Comparison of ENCODE assay signal across 21 mouse cellular contexts in genomic region chr8:77328473-77328872, GRCm38 (mm10).
"Had no signal": no experiment of that assay in that cellular context is flagged by ENCODE, and none has a peak within 500 bp of the region (broad histone marks: within the 10 kb centered on the region; RNA-seq: fewer than 3 reads in every experiment).

No protein-coding gene starts in this region.

- H3K4me2 ChIP-seq: limb, embryonic 12.5 days; limb, embryonic 15.5 days; liver, embryonic 12.5 days; liver, embryonic 15.5 days; midbrain, embryonic 11.5 days; neural tube, embryonic 12.5 days; neural tube, embryonic 15.5 days had no signal

- H3K9me3 ChIP-seq: limb, embryonic 12.5 days; limb, embryonic 15.5 days; liver, embryonic 12.5 days; liver, embryonic 15.5 days; neural tube, embryonic 12.5 days; neural tube, embryonic 15.5 days had no signal

- H3K4me3 ChIP-seq: limb, embryonic 12.5 days; limb, embryonic 15.5 days; liver, embryonic 12.5 days; liver, embryonic 15.5 days; neural tube, embryonic 12.5 days; neural tube, embryonic 15.5 days had no signal

- ATAC-seq: liver, embryonic 12.5 days had no signal

- H3K36me3 ChIP-seq: liver, embryonic 15.5 days; neural tube, embryonic 12.5 days; neural tube, embryonic 15.5 days had no signal

- H3K9ac ChIP-seq: limb, embryonic 12.5 days; limb, embryonic 15.5 days; liver, embryonic 12.5 days; liver, embryonic 15.5 days; neural tube, embryonic 12.5 days; neural tube, embryonic 15.5 days had no signal

- H3K4me1 ChIP-seq: liver, embryonic 15.5 days had no signal

- DNase-seq: kidney, adult 2 months; kidney, postnatal 14 days; kidney, postnatal 4 days; left cerebral cortex, postnatal 4 days; lung, adult 2 months; lung, postnatal 14 days; lung, postnatal 4 days; midbrain, embryonic 14.5 days; retina, postnatal 1 day; right cerebral cortex, postnatal 25 days; spleen, adult 18-20 months; thymus, adult 2 months; thymus, postnatal 14 days; thymus, postnatal 4 days had no signal

- H3K27me3 ChIP-seq: limb, embryonic 12.5 days; limb, embryonic 15.5 days; liver, embryonic 12.5 days; liver, embryonic 15.5 days; neural tube, embryonic 12.5 days; neural tube, embryonic 15.5 days had no signal

- H3K27ac ChIP-seq: limb, embryonic 12.5 days; limb, embryonic 15.5 days; liver, embryonic 12.5 days; liver, embryonic 15.5 days; neural tube, embryonic 12.5 days; neural tube, embryonic 15.5 days had no signal
